Mouse (Mus musculus) megakaryocyte, embryonic 14.5 days (primary cell): Measurements from ENCODE around the gene Patj.

Experiments used
- FLI1 ChIP-seq: IDR thresholded peaks from 2 replicates; pipeline ENCODE4 v1.6.1; 2012; ENCODE audit warnings: low read length, inconsistent platforms, mixed read lengths
- GATA1 ChIP-seq: IDR thresholded peaks from 3 replicates; pipeline ENCODE4 v1.6.1; 2012; ENCODE audit warnings: mixed read lengths, low read length, inconsistent platforms, borderline replicate concordance

- no peak for TF ChIP-seq GATA1
- no peak for TF ChIP-seq FLI1
Measured at GRCm38 (mm10) chr4:98758012-98758821, 362.6 kb downstream of the Patj start.
